In genomic region chr17:31564015-31564857, GRCm38 (mm10) we compare ENCODE assay signal across 7 mouse cellular contexts. TPM values are rescaled to one million over a fixed set of nuclear protein-coding genes. Genes with fewer than 3 reads are reported as not detected.
DNase-seq lines count a peak whose midpoint lies in the region; ATAC-seq lines count a peak whose summit lies in the region.

TSS of gene Pknox1 (plus strand) at chr17:31564734.

- H3K9ac ChIP-seq in embryonic facial prominence, embryonic 12.5 days = peak within 1 kb of the TSS; percentile 90
- H3K9ac ChIP-seq in limb, embryonic 11.5 days (ENCODE audit: low read length) = peak within 1 kb of the TSS; percentile 88
- peak within 1 kb of the TSS; percentile 88 for H3K9ac ChIP-seq in midbrain, embryonic 14.5 days (replicated peaks; ENCODE audit: low read length)

- peak; percentile 97 for DNase-seq in adrenal gland, postnatal 25 days
- DNase-seq in heart, adult 11 months = peak; percentile 100
- peak; percentile 99 for DNase-seq in kidney, adult 18-20 months
- peak; percentile 98 for DNase-seq in limb, embryonic 11.5 days (ENCODE audit: low spot score)
- DNase-seq in midbrain, embryonic 14.5 days = peak; percentile 100
- DNase-seq in spleen, adult 18-20 months = peak; percentile 98 to 99

- peak within 1 kb of the TSS; percentile 73 for H3K4me3 ChIP-seq in embryonic facial prominence, embryonic 12.5 days
- H3K4me3 ChIP-seq in limb, embryonic 11.5 days (ENCODE audit: low read depth, low read length) = peak within 1 kb of the TSS; percentile 82
- peak within 1 kb of the TSS; percentile 81 for H3K4me3 ChIP-seq in midbrain, embryonic 14.5 days (replicated peaks; ENCODE audit: low read depth, low read length)

- peak within 1 kb of the TSS; percentile 85 for H3K4me2 ChIP-seq in embryonic facial prominence, embryonic 12.5 days (replicated peaks)
- H3K4me2 ChIP-seq in limb, embryonic 11.5 days (ENCODE audit: low read depth, severe bottlenecking) = peak within 1 kb of the TSS; percentile 62
- peak within 1 kb of the TSS; percentile 85 for H3K4me2 ChIP-seq in midbrain, embryonic 14.5 days (ENCODE audit: low read length)

- peaks cover 24% of the 10 kb centered on the region for H3K4me1 ChIP-seq in embryonic facial prominence, embryonic 12.5 days
- H3K4me1 ChIP-seq in limb, embryonic 11.5 days (ENCODE audit: control insufficient read depth, insufficient read depth, low read length) = peaks cover 9% of the 10 kb centered on the region; the same call in 1 of the 2 replicates
- H3K4me1 ChIP-seq in midbrain, embryonic 14.5 days (ENCODE audit: control insufficient read depth, insufficient read depth, low read length) = peaks cover 39% of the 10 kb centered on the region

- no peaks in the 10 kb centered on the region for H3K36me3 ChIP-seq in embryonic facial prominence, embryonic 12.5 days
- no peaks in the 10 kb centered on the region for H3K36me3 ChIP-seq in limb, embryonic 11.5 days (ENCODE audit: control insufficient read depth, insufficient read depth, low read length)
- peaks cover 2% of the 10 kb centered on the region; the same call in 1 of the 2 replicates for H3K36me3 ChIP-seq in midbrain, embryonic 14.5 days (ENCODE audit: control insufficient read depth, insufficient read depth, low read length)

- ATAC-seq in embryonic facial prominence, embryonic 12.5 days (ENCODE audit: insufficient number of reproducible peaks, insufficient read depth, low FRiP score, low TSS enrichment) = peak; percentile 92
- peak; percentile 94 for ATAC-seq in limb, embryonic 11.5 days (ENCODE audit: insufficient number of reproducible peaks, low FRiP score, low TSS enrichment, low read depth)
- ATAC-seq in midbrain, embryonic 14.5 days (ENCODE audit: low FRiP score, low TSS enrichment) = peak; percentile 95

- peak within 1 kb of the TSS; percentile 98 for H3K27ac ChIP-seq in embryonic facial prominence, embryonic 12.5 days
- peak within 1 kb of the TSS; percentile 97 for H3K27ac ChIP-seq in limb, embryonic 11.5 days (replicated peaks; ENCODE audit: low read depth, low read length)
- peak within 1 kb of the TSS; percentile 97 for H3K27ac ChIP-seq in midbrain, embryonic 14.5 days (replicated peaks; ENCODE audit: low read depth, low read length)

- WGBS in embryonic facial prominence, embryonic 12.5 days = under 1% methylated on average over 37 of the region's 72 CpGs
- WGBS in limb, embryonic 11.5 days = under 1% methylated on average over 32 of the region's 72 CpGs
- WGBS in midbrain, embryonic 14.5 days = under 1% methylated on average over 49 of the region's 72 CpGs

- H3K9me3 ChIP-seq in embryonic facial prominence, embryonic 12.5 days = no peaks in the 10 kb centered on the region
- H3K9me3 ChIP-seq in limb, embryonic 11.5 days (ENCODE audit: control insufficient read depth, low read length) = no peaks in the 10 kb centered on the region
- no peaks in the 10 kb centered on the region for H3K9me3 ChIP-seq in midbrain, embryonic 14.5 days (ENCODE audit: control insufficient read depth, low read length)

- H3K27me3 ChIP-seq in embryonic facial prominence, embryonic 12.5 days = no peaks in the 10 kb centered on the region
- H3K27me3 ChIP-seq in limb, embryonic 11.5 days (ENCODE audit: control insufficient read depth, insufficient read depth, low read length) = no peaks in the 10 kb centered on the region
- H3K27me3 ChIP-seq in midbrain, embryonic 14.5 days (ENCODE audit: control insufficient read depth, insufficient read depth, low read length) = no peaks in the 10 kb centered on the region

RNA-seq across cellular contexts. Expression of gene Pknox1, which starts in this region (rescaled TPM):
- total RNA-seq in adrenal gland, postnatal 25 days (2021) = 23.9 and 25.0 TPM in 2 replicates
- 26.7 and 27.1 TPM in 2 replicates for polyA plus RNA-seq in embryonic facial prominence, embryonic 12.5 days (2016; fragmentation: Nextera tagmentation; extraction: Ambion mirVana)
- polyA plus RNA-seq in limb, embryonic 11.5 days (2014; fragmentation: Nextera tagmentation; extraction: Ambion mirVana) = 37.9 and 39.7 TPM in 2 replicates
- polyA plus RNA-seq in midbrain, embryonic 14.5 days (2014; fragmentation: Nextera tagmentation; extraction: Ambion mirVana) = 21.1 and 26.0 TPM in 2 replicates

Comparison
In these comparisons a context has a peak if more than half of its experiments do, and no peak if none do; other contexts are left out.
1. Peak in every context shown above with its lines: DNase-seq, ATAC-seq, H3K4me3 ChIP-seq and H3K27ac ChIP-seq.